Mouse (Mus musculus): ENCODE data around the gene Dennd2c. TPM values are rescaled to one million over a fixed set of nuclear protein-coding genes. Genes with fewer than 3 reads are reported as not detected.

Gene Dennd2c
- polyA plus RNA-seq, 1 experiment from 2014 or later = 1.3 TPM

DNA sequence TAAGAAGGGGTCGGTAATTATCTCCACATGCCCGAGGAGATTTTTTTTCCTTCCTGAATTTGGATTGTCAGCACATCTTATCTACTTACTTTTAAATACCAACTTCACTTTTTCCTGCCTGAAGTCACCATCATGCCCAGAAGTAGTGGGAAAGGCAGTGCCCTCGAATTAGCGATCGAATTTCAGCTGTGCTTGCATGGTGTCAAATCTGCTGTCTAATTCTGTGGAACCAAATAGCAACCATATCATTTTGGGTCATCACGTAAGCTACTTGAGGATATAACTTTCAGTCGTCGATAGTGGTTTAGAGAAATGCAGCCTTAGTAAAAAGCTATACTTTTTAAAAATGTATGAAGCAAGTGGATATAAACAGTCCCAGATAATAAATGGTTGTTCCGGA is 25.9 kb upstream of the Dennd2c start:
- 92% methylated on average over 9 of the region's 9 CpGs for WGBS
- Histone ChIP-seq H3K27me3 (ENCODE audit: control insufficient read depth, insufficient read depth, low read length) (no peaks in the 10 kb centered on the region), H3K9me3 (ENCODE audit: control insufficient read depth, low read length) (no peaks in the 10 kb centered on the region), H3K36me3 (replicated peaks; ENCODE audit: control insufficient read depth, insufficient read depth) (no peaks in the 10 kb centered on the region), H3K9ac (no peak overlapping the region), H3K27ac (no peak overlapping the region), H3K4me2 (replicated peaks) (no peak overlapping the region), H3K4me1 (replicated peaks; ENCODE audit: control insufficient read depth, insufficient read depth, low read length) (no peaks in the 10 kb centered on the region), H3K4me3 (replicated peaks; ENCODE audit: low read length) (no peak overlapping the region)
- DNase-seq (ENCODE audit: low spot score) (no peak), ATAC-seq (ENCODE audit: low FRiP score) (no peak)

GRCm38 (mm10) chr3:103079301-103079700 is 23.1 kb upstream of the Dennd2c start:
- Histone ChIP-seq H3K9ac (no peak overlapping the region), H3K27ac (no peak overlapping the region), H3K9me3 (ENCODE audit: control insufficient read depth, low read length) (no peaks in the 10 kb centered on the region), H3K36me3 (replicated peaks; ENCODE audit: control insufficient read depth, insufficient read depth) (no peaks in the 10 kb centered on the region), H3K4me1 (replicated peaks; ENCODE audit: control insufficient read depth, insufficient read depth, low read length) (no peaks in the 10 kb centered on the region), H3K27me3 (ENCODE audit: control insufficient read depth, insufficient read depth, low read length) (no peaks in the 10 kb centered on the region), H3K4me3 (replicated peaks; ENCODE audit: low read length) (no peak overlapping the region), H3K4me2 (replicated peaks) (no peak overlapping the region)
- ATAC-seq (ENCODE audit: low FRiP score) (no peak), DNase-seq (ENCODE audit: low spot score) (no peak)
- WGBS = 85% methylated on average over 9 of the region's 9 CpGs

- H3K9me3 ChIP-seq (ENCODE audit: control insufficient read depth, low read length) = no peaks in the 10 kb centered on the region
- 51% methylated on average over 11 of the region's 11 CpGs for WGBS
- no peak overlapping the region for H3K9ac ChIP-seq
- H3K36me3 ChIP-seq (replicated peaks; ENCODE audit: control insufficient read depth, insufficient read depth) = no peaks in the 10 kb centered on the region
- no peaks in the 10 kb centered on the region for H3K27me3 ChIP-seq (ENCODE audit: control insufficient read depth, insufficient read depth, low read length)
- H3K4me3 ChIP-seq (replicated peaks; ENCODE audit: low read length) = no peak overlapping the region
- no peak for ATAC-seq (ENCODE audit: low FRiP score)
- no peaks in the 10 kb centered on the region for H3K4me1 ChIP-seq (replicated peaks; ENCODE audit: control insufficient read depth, insufficient read depth, low read length)
- H3K4me2 ChIP-seq (replicated peaks) = no peak overlapping the region
- DNase-seq (ENCODE audit: low spot score) = no peak
- no peak overlapping the region for H3K27ac ChIP-seq
Measured at GRCm38 (mm10) chr3:103081051-103081450, 21.4 kb upstream of the Dennd2c start.

DNA sequence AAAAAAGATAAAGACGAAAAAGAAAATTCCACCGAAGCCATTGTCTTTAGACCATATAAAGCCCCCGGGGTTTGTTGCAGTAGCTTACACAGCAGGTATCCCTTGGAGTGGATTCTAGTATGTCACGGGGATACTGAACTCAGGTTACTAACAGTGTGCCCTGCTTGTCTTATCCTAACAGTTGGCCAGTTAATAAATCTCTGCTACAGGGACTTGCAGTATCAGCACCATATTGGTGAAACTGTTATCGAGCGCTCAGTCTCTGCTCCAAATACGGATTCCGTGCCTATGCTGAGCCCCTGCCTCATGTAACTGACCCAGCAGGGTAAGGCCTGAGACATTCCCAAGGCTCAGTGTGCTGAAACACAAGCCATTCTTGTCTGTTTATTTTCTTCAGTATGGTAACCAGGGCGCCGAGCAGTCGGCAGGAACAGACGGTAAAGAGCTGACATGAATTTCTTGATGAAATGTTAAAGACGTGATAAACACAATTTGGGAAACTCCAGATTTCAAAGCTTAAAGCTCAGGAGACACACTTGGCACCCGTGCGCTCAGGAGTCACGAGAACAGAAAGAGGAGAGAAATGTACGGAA is 20.4 kb upstream of the Dennd2c start:
- H3K27ac ChIP-seq = no peak overlapping the region
- no peak overlapping the region for H3K4me2 ChIP-seq (replicated peaks)
- H3K4me3 ChIP-seq (replicated peaks; ENCODE audit: low read length) = no peak overlapping the region
- DNase-seq (ENCODE audit: low spot score) = no peak
- no peaks in the 10 kb centered on the region for H3K36me3 ChIP-seq (replicated peaks; ENCODE audit: control insufficient read depth, insufficient read depth)
- WGBS = 87% methylated on average over 17 of the region's 17 CpGs
- no peaks in the 10 kb centered on the region for H3K4me1 ChIP-seq (replicated peaks; ENCODE audit: control insufficient read depth, insufficient read depth, low read length)
- no peak for ATAC-seq (ENCODE audit: low FRiP score)
- H3K27me3 ChIP-seq (ENCODE audit: control insufficient read depth, insufficient read depth, low read length) = no peaks in the 10 kb centered on the region
- H3K9ac ChIP-seq = no peak overlapping the region
- H3K9me3 ChIP-seq (ENCODE audit: control insufficient read depth, low read length) = no peaks in the 10 kb centered on the region

GRCm38 (mm10) chr3:103082761-103083160 is 19.6 kb upstream of the Dennd2c start:
- no peak overlapping the region for H3K27ac ChIP-seq
- H3K4me3 ChIP-seq (replicated peaks; ENCODE audit: low read length) = no peak overlapping the region
- ATAC-seq (ENCODE audit: low FRiP score) = no peak
- DNase-seq (ENCODE audit: low spot score) = no peak
- no peak overlapping the region for H3K4me2 ChIP-seq (replicated peaks)
- WGBS = 90% methylated on average over 5 of the region's 5 CpGs
- H3K36me3 ChIP-seq (replicated peaks; ENCODE audit: control insufficient read depth, insufficient read depth) = no peaks in the 10 kb centered on the region
- H3K4me1 ChIP-seq (replicated peaks; ENCODE audit: control insufficient read depth, insufficient read depth, low read length) = no peaks in the 10 kb centered on the region
- H3K9me3 ChIP-seq (ENCODE audit: control insufficient read depth, low read length) = no peaks in the 10 kb centered on the region
- H3K9ac ChIP-seq = no peak overlapping the region
- no peaks in the 10 kb centered on the region for H3K27me3 ChIP-seq (ENCODE audit: control insufficient read depth, insufficient read depth, low read length)

DNA sequence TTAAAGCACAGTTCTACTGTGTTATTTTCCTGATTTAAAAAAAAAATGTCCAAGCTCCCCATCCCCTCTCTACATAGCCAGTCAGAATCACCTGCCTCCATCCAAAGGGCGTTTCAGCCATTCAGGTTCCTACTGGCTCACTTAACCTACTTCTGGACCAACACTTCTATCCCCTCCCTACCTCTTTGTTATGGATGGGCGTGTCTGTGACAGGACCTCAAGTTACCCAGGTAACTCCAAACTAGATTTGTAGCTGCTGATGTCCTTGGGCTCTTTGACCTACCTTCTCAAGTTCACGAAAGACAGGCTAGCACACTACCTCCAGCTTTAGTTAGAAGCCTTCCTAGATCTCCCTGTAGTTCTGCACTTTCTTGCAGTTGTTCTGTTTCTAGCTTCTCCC is 16.4 kb upstream of the Dennd2c start:
- 83% methylated on average over 3 of the region's 3 CpGs for WGBS
- H3K4me1 ChIP-seq (replicated peaks; ENCODE audit: control insufficient read depth, insufficient read depth, low read length) = no peaks in the 10 kb centered on the region
- H3K36me3 ChIP-seq (replicated peaks; ENCODE audit: control insufficient read depth, insufficient read depth) = no peaks in the 10 kb centered on the region
- H3K27ac ChIP-seq = no peak overlapping the region
- H3K27me3 ChIP-seq (ENCODE audit: control insufficient read depth, insufficient read depth, low read length) = no peaks in the 10 kb centered on the region
- ATAC-seq (ENCODE audit: low FRiP score) (no peak), DNase-seq (ENCODE audit: low spot score) (no peak)
- H3K9ac ChIP-seq = no peak overlapping the region
- H3K9me3 ChIP-seq (ENCODE audit: control insufficient read depth, low read length) = no peaks in the 10 kb centered on the region
- H3K4me2 ChIP-seq (replicated peaks) = no peak overlapping the region
- no peak overlapping the region for H3K4me3 ChIP-seq (replicated peaks; ENCODE audit: low read length)

GRCm38 (mm10) chr3:103091753-103092152 is 10.7 kb upstream of the Dennd2c start:
- Histone ChIP-seq H3K4me1 (replicated peaks; ENCODE audit: control insufficient read depth, insufficient read depth, low read length) (no peaks in the 10 kb centered on the region), H3K27me3 (ENCODE audit: control insufficient read depth, insufficient read depth, low read length) (no peaks in the 10 kb centered on the region), H3K9ac (no peak overlapping the region), H3K4me3 (replicated peaks; ENCODE audit: low read length) (no peak overlapping the region), H3K4me2 (replicated peaks) (no peak overlapping the region), H3K9me3 (ENCODE audit: control insufficient read depth, low read length) (no peaks in the 10 kb centered on the region), H3K27ac (no peak overlapping the region), H3K36me3 (replicated peaks; ENCODE audit: control insufficient read depth, insufficient read depth) (no peaks in the 10 kb centered on the region)
- no peak for ATAC-seq (ENCODE audit: low FRiP score)
- WGBS = 97% methylated on average over 2 of the region's 2 CpGs
- DNase-seq (ENCODE audit: low spot score) = no peak

DNA sequence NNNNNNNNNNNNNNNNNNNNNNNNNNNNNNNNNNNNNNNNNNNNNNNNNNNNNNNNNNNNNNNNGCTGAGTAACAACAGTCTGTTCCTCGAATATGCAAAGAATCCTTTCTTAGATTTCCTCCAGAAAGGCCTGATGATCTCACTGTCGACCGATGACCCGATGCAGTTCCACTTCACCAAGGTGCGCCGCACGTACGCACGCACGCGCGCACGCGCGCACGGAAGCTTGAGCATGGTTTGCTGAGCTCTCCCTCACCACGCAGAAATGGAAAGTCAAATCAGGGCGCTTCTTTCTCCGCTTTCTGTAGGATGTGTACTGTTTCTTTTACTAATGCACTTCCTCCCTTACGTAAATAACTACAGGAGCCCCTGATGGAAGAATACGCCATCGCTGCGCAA is 3.7 kb upstream of the Dennd2c start:
- Histone ChIP-seq H3K9me3 (ENCODE audit: control insufficient read depth, low read length) (no peaks in the 10 kb centered on the region), H3K4me1 (replicated peaks; ENCODE audit: control insufficient read depth, insufficient read depth, low read length) (peaks cover 8% of the 10 kb centered on the region; the same call in 1 of the 2 replicates), H3K4me2 (replicated peaks) (no peak overlapping the region), H3K36me3 (replicated peaks; ENCODE audit: control insufficient read depth, insufficient read depth) (no peaks in the 10 kb centered on the region), H3K27ac (no peak overlapping the region), H3K27me3 (ENCODE audit: control insufficient read depth, insufficient read depth, low read length) (peaks cover 21% of the 10 kb centered on the region), H3K9ac (no peak overlapping the region), H3K4me3 (replicated peaks; ENCODE audit: low read length) (no peak overlapping the region)
- ATAC-seq (ENCODE audit: low FRiP score) (no peak), DNase-seq (ENCODE audit: low spot score) (no peak)
- WGBS = 78% methylated on average over 23 of the region's 23 CpGs

DNA sequence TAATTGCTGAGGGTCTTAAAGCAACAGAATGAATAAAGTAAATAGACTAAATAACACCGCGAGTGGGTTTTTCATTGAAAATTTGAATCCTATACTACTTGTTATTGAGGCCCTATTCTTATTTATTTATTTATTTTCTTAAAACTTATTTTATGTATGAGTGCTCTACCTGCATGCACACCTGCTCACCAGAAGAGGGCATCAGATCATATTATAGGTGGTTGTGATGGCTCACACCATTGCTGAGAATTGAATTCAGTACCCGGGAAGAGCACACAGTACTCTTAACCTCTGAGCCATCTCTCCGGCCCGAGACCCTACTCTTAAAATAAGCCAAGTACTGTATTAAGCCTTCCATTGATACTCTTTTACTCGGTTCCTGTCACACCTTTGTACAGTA is 2.7 kb upstream of the Dennd2c start:
- ATAC-seq (ENCODE audit: low FRiP score) = no peak
- Histone ChIP-seq H3K36me3 (replicated peaks; ENCODE audit: control insufficient read depth, insufficient read depth) (no peaks in the 10 kb centered on the region), H3K4me2 (replicated peaks) (no peak overlapping the region), H3K27me3 (ENCODE audit: control insufficient read depth, insufficient read depth, low read length) (peaks cover 30% of the 10 kb centered on the region), H3K9ac (no peak overlapping the region), H3K4me3 (replicated peaks; ENCODE audit: low read length) (no peak overlapping the region), H3K9me3 (ENCODE audit: control insufficient read depth, low read length) (no peaks in the 10 kb centered on the region), H3K4me1 (replicated peaks; ENCODE audit: control insufficient read depth, insufficient read depth, low read length) (peaks cover 8% of the 10 kb centered on the region; the same call in 1 of the 2 replicates), H3K27ac (no peak overlapping the region)
- no peak for DNase-seq (ENCODE audit: low spot score)
- 82% methylated on average over 6 of the region's 6 CpGs for WGBS

DNA sequence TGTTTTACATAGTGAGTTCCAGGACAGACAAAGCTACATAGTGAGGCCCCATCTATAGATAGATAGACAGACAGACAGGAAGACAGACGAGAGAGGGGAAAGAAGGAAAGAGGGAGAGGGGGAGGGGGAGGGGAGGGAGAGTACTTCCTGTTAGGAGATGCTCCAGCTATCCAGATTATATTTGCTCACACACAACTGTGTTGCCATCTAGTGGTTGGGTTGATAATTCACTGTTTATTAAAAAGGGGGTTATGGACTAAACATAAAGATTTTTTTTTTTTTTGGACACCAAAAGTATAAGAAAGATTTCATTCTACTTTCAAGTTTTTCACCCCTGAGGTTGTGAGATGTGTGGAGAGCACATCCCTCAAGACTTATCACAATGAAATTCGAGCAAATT is 1.7 kb upstream of the Dennd2c start:
- Histone ChIP-seq H3K27me3 (ENCODE audit: control insufficient read depth, insufficient read depth, low read length) (peaks cover 30% of the 10 kb centered on the region), H3K36me3 (replicated peaks; ENCODE audit: control insufficient read depth, insufficient read depth) (no peaks in the 10 kb centered on the region), H3K9me3 (ENCODE audit: control insufficient read depth, low read length) (no peaks in the 10 kb centered on the region), H3K4me3 (replicated peaks; ENCODE audit: low read length) (no peak overlapping the region), H3K27ac (no peak overlapping the region), H3K4me1 (replicated peaks; ENCODE audit: control insufficient read depth, insufficient read depth, low read length) (peaks cover 8% of the 10 kb centered on the region; the same call in 1 of the 2 replicates), H3K4me2 (replicated peaks) (no peak overlapping the region), H3K9ac (no peak overlapping the region)
- ATAC-seq (ENCODE audit: low FRiP score) (no peak), DNase-seq (ENCODE audit: low spot score) (no peak)
- 51% methylated on average over 2 of the region's 2 CpGs for WGBS

Measured in hindbrain, embryonic 14.5 days (tissue).